Mouse (Mus musculus) hindbrain, embryonic 16.5 days (tissue): Measurements from ENCODE around the gene Os9. TPM values are rescaled to one million over a fixed set of nuclear protein-coding genes. Genes with fewer than 3 reads are reported as not detected.
A peak's percentile ranks its signal among the peaks of the same experiment; 100 is the strongest.

Experiments
- ATAC-seq: fragments of 200-750 bp; cut with Nextera tagmentation; 2 replicates; pipeline ENCODE4 v1.8.0; 2017; ENCODE audit warnings: moderate TSS enrichment, moderate library complexity
- H3K27ac ChIP-seq: fragments of 300-500 bp; sonication (generic); 2 replicates; pipeline ENCODE4 v1.5.1; 2014; ENCODE audit warnings: low read depth, mild to moderate bottlenecking, control low read depth, low read length, moderate library complexity
- H3K27me3 ChIP-seq: fragments of 300-500 bp; sonication (generic); replicated peaks from 2 replicates; pipeline ENCODE4 v1.6.1; 2014; ENCODE audit warnings: low read length; ENCODE audit not compliant: control insufficient read depth, insufficient read depth
- H3K36me3 ChIP-seq: fragments of 300-500 bp; sonication (generic); 2 replicates; pipeline ENCODE4 v1.6.1; 2014; ENCODE audit warnings: mild to moderate bottlenecking, low read length, moderate library complexity, mixed read lengths; ENCODE audit not compliant: control insufficient read depth, insufficient read depth
- H3K4me1 ChIP-seq: fragments of 300-500 bp; sonication (generic); 2 replicates; pipeline ENCODE4 v1.6.1; 2014; ENCODE audit warnings: low read depth, low read length; ENCODE audit not compliant: control insufficient read depth, insufficient read depth
- H3K4me2 ChIP-seq: fragments of 300-500 bp; sonication (generic); 2 replicates; pipeline ENCODE4 v1.6.1; 2014; ENCODE audit warnings: mild to moderate bottlenecking, low read length, control low read depth, moderate library complexity
- H3K4me3 ChIP-seq: fragments of 300-500 bp; sonication (generic); 2 replicates; pipeline ENCODE4 v1.5.1; 2014; ENCODE audit warnings: mild to moderate bottlenecking, low read length, control low read depth, moderate library complexity
- H3K9ac ChIP-seq: fragments of 300-500 bp; sonication (generic); 2 replicates; pipeline ENCODE4 v1.6.1; 2014; ENCODE audit warnings: low read depth, mild to moderate bottlenecking, control low read depth, low read length, moderate library complexity
- H3K9me3 ChIP-seq: fragments of 300-500 bp; sonication (generic); 2 replicates; pipeline ENCODE4 v1.6.1; 2014; ENCODE audit warnings: mild to moderate bottlenecking, low read length, moderate library complexity; ENCODE audit not compliant: control insufficient read depth
- WGBS: fragments of 180-500 bp; shearing (Covaris S2); extraction: QIAGEN DNeasy Blood & Tissue Kit; methylation state at CpG from one replicate; pipeline ENCODE4 v1.1.7; 2014; 5-methylcytosine and 5-hydroxymethylcytosine counted together
- polyA plus RNA-seq: library from polyadenylated mRNA; unstranded; fragments of >200 nt; fragmentation: Nextera tagmentation; extraction: Ambion mirVana; gene quantifications from 2 replicates; pipeline ENCODE4 v1.2.1, GENCODE M21; 2015

Os9 gene
- polyA plus RNA-seq, 1 experiment from 2014 or later: 135 TPM

GRCm38 (mm10) chr10:127094382-127094802 lies 26.5 kb downstream of the Os9 start:
- H3K4me2 ChIP-seq: no peak overlapping the region
- peak overlapping the region; percentile 54; the same call in 1 of the 2 replicates for H3K27ac ChIP-seq
- H3K9me3 ChIP-seq: no peaks in the 10 kb centered on the region
- 0 out of 2 replicates have a peak, but pooled peaks have one; percentile 15 for ATAC-seq
- peaks cover 43% of the 10 kb centered on the region for H3K36me3 ChIP-seq
- H3K27me3 ChIP-seq: peaks cover 14% of the 10 kb centered on the region
- 32% methylated on average over 7 of the region's 7 CpGs for WGBS
- no peak overlapping the region for H3K9ac ChIP-seq
- no peak overlapping the region for H3K4me3 ChIP-seq
- H3K4me1 ChIP-seq: peaks cover 30% of the 10 kb centered on the region

DNA sequence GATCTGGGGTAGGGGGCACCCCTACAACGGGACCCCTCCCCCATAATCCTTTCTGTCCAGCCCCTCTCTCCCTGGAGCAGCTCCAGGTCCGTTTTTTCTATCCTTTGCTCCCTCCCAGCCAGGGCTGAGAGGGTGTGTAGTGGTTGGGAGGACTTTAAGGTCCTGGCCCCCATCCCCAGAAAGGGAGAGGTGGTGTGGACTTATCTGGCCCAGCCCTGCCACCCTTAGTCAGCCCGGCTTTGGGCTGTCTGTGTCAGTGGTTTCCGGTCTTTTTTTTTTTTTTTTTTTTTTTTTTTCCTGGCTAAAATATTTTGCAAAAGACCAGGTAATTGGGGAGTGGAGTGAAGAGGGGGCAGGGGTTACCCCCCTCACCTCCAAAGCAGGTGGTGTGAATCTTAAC lies 28.2 kb downstream of the Os9 start:
- no peak overlapping the region for H3K4me2 ChIP-seq
- 49% methylated on average over 4 of the region's 4 CpGs for WGBS
- H3K27ac ChIP-seq: no peak overlapping the region
- peaks cover 30% of the 10 kb centered on the region for H3K4me1 ChIP-seq
- peaks cover 29% of the 10 kb centered on the region for H3K27me3 ChIP-seq
- H3K9me3 ChIP-seq: no peaks in the 10 kb centered on the region
- no peak for ATAC-seq
- peaks cover 38% of the 10 kb centered on the region for H3K36me3 ChIP-seq
- no peak overlapping the region for H3K4me3 ChIP-seq
- no peak overlapping the region; the same call in 1 of the 2 replicates for H3K9ac ChIP-seq

DNA sequence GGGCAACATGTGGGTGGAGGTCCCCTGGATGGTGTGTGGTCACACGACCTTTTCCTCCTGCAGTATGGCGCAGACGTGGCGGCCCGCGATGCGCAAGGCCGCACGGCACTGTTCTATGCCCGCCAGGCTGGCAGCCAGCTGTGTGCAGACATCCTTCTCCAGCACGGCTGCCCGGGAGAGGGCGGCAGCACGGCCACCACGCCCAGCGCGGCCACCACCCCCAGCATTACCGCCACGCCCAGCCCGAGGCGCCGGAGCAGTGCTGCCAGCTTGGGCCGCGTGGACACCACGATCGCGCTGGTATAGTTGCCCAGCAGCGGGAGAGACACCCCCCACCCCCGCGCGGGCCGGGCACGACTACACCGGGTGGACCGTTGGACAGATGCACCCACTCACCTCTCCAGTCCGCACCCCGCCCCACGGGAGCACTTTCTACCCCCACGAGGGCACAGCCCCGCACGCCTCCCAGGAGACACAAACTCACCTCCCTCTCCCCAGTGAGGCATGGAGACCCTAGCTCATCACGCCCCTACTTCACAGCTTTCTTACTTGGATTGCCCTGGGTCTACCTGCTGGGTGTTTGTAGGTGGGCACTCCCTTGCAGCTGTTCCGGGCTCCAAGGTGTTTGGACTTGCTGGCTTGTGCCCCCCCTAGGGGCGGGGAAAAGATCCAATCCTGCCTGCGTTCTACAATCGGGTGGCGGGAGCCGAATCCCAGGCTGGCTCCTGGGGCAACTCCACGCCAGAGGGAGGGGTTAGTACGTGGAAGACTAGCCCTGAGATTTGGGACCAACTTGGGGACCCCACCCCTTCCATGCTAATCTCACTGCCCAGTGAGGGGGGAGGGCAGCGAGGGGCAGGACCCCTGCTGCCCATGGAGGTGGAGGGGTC lies 29.2 kb downstream of the Os9 start:
- H3K9ac ChIP-seq: no peak overlapping the region
- H3K36me3 ChIP-seq: peaks cover 38% of the 10 kb centered on the region
- no peaks in the 10 kb centered on the region for H3K9me3 ChIP-seq
- 13% methylated on average over 34 of the region's 51 CpGs for whole genome bisulfite sequencing
- H3K4me2 ChIP-seq: peak overlapping the region; percentile 39
- H3K27me3 ChIP-seq: peaks cover 31% of the 10 kb centered on the region
- no peak overlapping the region for H3K27ac ChIP-seq
- peak overlapping the region; percentile 7; the same call in 1 of the 2 replicates for H3K4me3 ChIP-seq
- peaks cover 30% of the 10 kb centered on the region for H3K4me1 ChIP-seq
- peak; percentile 9; the same call in 1 of the 2 replicates for ATAC-seq

- 13% methylated on average over 57 of the region's 57 CpGs for WGBS
- Histone ChIP-seq H3K9ac (peak overlapping the region; percentile 13), H3K4me3 (peak overlapping the region; percentile 7), H3K9me3 (no peaks in the 10 kb centered on the region), H3K27me3 (peaks cover 31% of the 10 kb centered on the region), H3K4me1 (peaks cover 30% of the 10 kb centered on the region), H3K4me2 (peak overlapping the region; percentile 39), H3K36me3 (peaks cover 30% of the 10 kb centered on the region), H3K27ac (no peak overlapping the region)
- peak; percentile 9; the same call in 1 of the 2 replicates for ATAC-seq
Measured at GRCm38 (mm10) chr10:127090560-127091411, 30.1 kb downstream of the Os9 start.

GRCm38 (mm10) chr10:127085633-127086032 lies 35.3 kb downstream of the Os9 start:
- H3K4me3 ChIP-seq: no peak overlapping the region
- peaks cover 27% of the 10 kb centered on the region for H3K27me3 ChIP-seq
- H3K27ac ChIP-seq: no peak overlapping the region
- no peaks in the 10 kb centered on the region for H3K9me3 ChIP-seq
- peaks cover 19% of the 10 kb centered on the region for H3K4me1 ChIP-seq
- H3K36me3 ChIP-seq: peaks cover 27% of the 10 kb centered on the region
- no peak for ATAC-seq
- H3K9ac ChIP-seq: no peak overlapping the region
- WGBS: 75% methylated on average over 6 of the region's 6 CpGs
- no peak overlapping the region for H3K4me2 ChIP-seq

DNA sequence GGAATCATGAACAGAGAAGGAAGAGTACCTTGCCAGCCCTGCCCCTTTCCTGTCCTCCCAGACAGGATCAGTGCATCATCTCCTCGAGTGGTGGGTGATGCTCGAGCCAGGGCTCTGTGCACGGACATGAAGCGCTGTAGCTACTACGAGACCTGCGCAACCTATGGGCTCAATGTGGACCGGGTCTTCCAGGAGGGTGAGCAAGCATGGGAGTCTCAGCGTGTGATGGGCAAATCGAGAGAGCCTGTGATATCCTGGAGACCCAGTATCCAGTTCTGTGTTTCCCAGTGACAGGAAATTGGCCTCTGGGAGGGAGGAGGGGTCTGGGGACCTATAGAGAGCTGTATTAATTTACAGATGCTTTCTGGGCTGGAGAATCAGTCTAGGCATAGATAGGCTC lies 35.9 kb downstream of the Os9 start:
- peaks cover 22% of the 10 kb centered on the region for H3K4me1 ChIP-seq
- no peak for ATAC-seq
- 86% methylated on average over 9 of the region's 9 CpGs for WGBS
- H3K27ac ChIP-seq: no peak overlapping the region
- no peaks in the 10 kb centered on the region for H3K9me3 ChIP-seq
- H3K27me3 ChIP-seq: peaks cover 21% of the 10 kb centered on the region
- H3K36me3 ChIP-seq: peaks cover 27% of the 10 kb centered on the region
- H3K4me3 ChIP-seq: no peak overlapping the region
- no peak overlapping the region for H3K9ac ChIP-seq
- no peak overlapping the region for H3K4me2 ChIP-seq

- Histone ChIP-seq H3K9ac (no peak overlapping the region), H3K4me2 (no peak overlapping the region), H3K4me1 (peaks cover 22% of the 10 kb centered on the region), H3K27me3 (peaks cover 12% of the 10 kb centered on the region), H3K4me3 (no peak overlapping the region), H3K27ac (no peak overlapping the region), H3K9me3 (no peaks in the 10 kb centered on the region), H3K36me3 (peaks cover 21% of the 10 kb centered on the region)
- WGBS: 49% methylated on average over 5 of the region's 5 CpGs
- ATAC-seq: no peak
Measured at GRCm38 (mm10) chr10:127083915-127084306, 37.0 kb downstream of the Os9 start.

GRCm38 (mm10) chr10:127083292-127083914 lies 37.5 kb downstream of the Os9 start:
- no peak overlapping the region for H3K9ac ChIP-seq

More at GRCm38 (mm10) chr10:127083292-127083914, 37.5 kb downstream of the Os9 start:
- Histone ChIP-seq H3K4me2 (no peak overlapping the region), H3K27ac (no peak overlapping the region), H3K4me1 (peaks cover 24% of the 10 kb centered on the region), H3K9me3 (no peaks in the 10 kb centered on the region), H3K36me3 (peaks cover 19% of the 10 kb centered on the region), H3K27me3 (peaks cover 9% of the 10 kb centered on the region; the same call in 1 of the 2 replicates), H3K4me3 (no peak overlapping the region)
- WGBS: 35% methylated on average over 8 of the region's 8 CpGs
- ATAC-seq: no peak
